Mouse (Mus musculus): ENCODE measurements around the gene Nt5c. TPM values are rescaled to one million over a fixed set of nuclear protein-coding genes. Genes with fewer than 3 reads are reported as not detected.
"Not testable (repeated sequence)": the region's sequence is repeated elsewhere in the genome, so short reads cannot be mapped to it uniquely, and the experiment has no call there.

Nt5c gene
- total RNA-seq, 2 experiments from 2014 or later: 64.1 to 105 TPM

DNA sequence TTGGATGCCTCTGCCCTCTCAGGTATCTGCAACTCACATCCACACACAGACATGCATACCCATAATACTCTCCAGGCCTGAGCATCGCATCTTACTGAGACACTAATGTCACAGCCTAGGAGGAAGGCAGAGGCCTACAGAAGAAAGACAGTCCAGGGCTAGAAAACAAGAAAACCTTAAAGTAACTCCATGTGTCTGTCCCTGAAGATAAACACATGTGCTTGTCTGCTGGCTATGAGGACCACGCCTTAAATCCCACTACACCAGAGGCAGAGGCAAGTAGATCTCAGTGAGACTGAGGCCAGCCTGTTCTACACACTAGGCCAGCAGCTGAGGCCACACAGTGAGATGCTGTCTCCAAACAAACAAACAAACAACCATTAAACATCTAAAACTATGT is 19.5 kb upstream of the Nt5c start:
- ATAC-seq (replicated peaks; ENCODE audit: poor library complexity): peak; percentile 36

DNA sequence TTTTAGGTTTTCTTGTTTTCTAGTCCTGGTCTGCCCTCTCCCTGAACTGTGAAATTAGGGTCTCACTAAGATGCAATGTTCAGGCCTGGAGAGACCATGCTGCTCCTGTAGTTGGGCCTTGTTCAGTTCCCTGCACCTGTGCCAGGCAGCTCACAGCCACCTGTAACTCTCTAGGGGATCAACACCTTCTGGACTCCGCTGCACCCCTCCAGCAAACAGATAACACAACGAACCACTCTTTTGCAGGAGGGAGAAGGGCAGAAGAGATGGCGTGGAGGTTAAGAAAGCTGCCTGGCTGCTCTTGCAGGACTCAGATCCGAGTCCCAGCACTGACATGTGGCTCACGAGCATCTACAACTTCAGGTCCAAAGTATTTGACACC is 18.8 kb upstream of the Nt5c start:
- no peak for ATAC-seq (replicated peaks; ENCODE audit: poor library complexity)

DNA sequence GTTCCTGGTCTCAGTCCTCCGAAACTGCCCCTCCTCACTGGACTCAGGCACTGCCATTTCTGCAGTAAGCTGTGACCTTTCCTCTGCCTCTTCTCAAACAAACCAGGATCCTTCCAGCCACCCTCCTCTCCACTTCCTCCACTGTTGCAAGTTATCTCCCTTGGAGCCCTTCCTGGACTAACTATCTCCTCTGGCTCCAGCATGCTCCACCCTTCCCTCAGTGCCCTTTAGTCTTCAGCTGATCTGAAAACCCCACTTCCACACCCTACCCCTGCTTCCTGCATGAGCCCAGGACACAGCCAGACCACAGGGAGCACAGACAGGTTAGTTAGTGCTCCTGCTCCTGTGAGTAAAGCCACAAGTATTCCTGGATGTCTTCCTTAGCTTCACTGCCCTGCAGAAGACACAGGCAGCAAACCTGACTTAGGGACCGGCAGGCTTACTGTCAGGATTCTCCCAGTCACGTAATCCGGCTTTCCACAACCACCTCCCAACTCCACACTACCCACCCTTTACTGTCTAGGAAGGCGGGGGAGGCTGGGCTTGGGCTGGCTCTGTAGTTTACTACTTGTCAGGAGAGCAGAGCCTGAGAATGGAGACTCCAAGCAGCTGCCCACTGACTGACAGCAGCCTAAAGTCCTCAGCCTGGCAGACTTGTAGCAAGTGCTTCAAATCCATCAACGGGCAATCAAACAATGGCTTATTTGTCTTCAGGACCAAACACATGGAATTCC is 18.3 kb upstream of the Nt5c start:
- ATAC-seq (replicated peaks; ENCODE audit: poor library complexity): no peak

DNA sequence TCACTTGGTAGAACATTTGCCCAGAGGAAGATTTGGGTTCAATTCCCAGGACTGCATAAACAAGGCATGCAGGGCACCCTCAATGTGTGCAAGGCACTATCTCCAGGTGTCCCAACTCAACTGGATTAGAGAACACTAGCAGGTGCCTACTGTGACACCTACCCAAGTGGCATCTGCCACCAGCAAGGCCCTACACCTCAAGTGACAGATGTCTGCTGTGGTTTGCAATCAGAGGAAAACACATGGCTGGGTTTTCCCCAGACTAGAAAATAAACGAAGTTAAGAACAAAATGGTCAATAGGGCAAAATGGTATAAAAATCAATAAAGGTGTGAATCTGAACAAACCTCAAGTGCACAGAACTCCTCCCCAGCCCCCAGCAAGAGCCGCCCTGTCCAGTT is 16.4 kb upstream of the Nt5c start:
- ATAC-seq (replicated peaks; ENCODE audit: poor library complexity): peak; percentile 35

DNA sequence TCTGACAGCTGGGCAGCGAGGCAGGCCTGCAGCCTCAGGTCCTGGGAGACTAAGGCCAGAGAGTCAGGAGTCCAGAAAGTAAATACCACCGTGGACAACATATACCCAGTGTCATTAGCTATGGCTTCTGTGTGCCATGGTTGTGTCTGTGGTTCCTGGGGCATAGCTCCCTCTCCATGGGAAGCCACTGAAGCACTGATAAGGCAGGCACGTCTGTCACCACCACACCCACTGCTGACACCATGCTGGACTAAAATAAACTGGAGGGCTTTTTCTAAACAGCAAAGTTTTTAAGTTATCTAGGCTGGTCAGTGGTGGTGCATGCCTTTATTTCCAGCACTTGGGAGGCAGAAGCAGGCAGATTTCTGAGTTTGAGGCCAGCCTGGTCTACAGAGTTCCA is 14.9 kb upstream of the Nt5c start:
- ATAC-seq (replicated peaks; ENCODE audit: poor library complexity): peak; percentile 72

DNA sequence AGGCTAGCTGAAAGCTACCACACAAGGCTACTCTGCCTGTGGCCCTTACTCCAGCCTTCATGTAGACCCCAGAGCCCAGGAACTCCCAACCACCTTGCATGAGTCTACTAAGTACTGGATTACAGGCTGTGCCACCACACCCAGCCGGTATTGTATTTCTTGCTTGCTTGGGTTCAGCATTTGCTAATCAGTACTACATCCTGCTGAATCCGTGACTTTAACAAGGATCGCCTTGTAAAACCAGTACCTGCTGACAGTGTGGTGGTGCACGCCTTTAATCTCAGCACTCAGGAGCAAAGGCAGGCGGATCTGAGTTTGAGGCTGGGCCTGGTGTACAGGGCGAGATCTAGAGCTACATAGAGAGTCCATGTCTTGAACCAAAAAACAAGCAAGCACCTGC is 11.0 kb upstream of the Nt5c start:
- ATAC-seq (replicated peaks; ENCODE audit: poor library complexity): no peak

DNA sequence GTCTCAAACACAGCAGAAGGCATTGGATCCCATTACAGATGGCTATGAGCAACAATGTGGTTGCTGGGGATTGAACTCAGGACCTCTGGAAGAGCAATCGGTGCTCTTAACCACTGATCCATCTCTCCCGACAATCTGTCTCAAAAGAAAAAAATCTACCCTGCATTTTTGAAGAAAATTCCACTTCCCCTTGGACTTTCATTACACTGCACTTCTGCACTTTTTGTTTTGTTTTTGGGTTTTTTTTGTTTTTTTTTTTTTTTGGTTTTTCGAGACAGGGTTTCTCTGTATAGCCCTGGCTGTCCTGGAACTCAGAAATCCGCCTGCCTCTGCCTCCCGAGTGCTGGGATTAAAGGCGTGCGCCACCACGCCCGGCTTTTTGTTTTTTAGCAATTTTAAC is 4.9 kb upstream of the Nt5c start:
- not testable (repeated sequence) for ATAC-seq (replicated peaks; ENCODE audit: poor library complexity)

DNA sequence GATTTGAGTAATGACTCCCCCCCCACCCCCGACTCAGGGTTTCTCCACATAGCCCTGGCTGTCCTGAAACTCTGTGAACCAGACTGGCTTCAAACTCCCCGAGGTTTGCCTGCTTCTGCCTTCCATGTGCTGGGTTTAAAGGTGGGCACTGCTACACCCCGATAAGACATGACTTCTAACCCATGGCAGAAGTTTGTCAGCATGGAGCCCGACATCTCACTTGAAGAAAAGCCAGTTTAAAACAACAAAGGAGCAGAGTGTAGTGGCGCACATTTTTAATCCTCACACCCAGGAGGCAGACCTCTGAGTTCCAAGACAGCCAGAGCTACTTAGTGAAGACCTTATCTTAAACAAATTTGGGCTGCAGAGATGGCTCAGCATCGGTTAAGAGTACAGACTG is 725 bp upstream of the Nt5c start:
- peak; percentile 28; the same call in 1 of the 2 replicates for ATAC-seq (replicated peaks; ENCODE audit: poor library complexity)

DNA sequence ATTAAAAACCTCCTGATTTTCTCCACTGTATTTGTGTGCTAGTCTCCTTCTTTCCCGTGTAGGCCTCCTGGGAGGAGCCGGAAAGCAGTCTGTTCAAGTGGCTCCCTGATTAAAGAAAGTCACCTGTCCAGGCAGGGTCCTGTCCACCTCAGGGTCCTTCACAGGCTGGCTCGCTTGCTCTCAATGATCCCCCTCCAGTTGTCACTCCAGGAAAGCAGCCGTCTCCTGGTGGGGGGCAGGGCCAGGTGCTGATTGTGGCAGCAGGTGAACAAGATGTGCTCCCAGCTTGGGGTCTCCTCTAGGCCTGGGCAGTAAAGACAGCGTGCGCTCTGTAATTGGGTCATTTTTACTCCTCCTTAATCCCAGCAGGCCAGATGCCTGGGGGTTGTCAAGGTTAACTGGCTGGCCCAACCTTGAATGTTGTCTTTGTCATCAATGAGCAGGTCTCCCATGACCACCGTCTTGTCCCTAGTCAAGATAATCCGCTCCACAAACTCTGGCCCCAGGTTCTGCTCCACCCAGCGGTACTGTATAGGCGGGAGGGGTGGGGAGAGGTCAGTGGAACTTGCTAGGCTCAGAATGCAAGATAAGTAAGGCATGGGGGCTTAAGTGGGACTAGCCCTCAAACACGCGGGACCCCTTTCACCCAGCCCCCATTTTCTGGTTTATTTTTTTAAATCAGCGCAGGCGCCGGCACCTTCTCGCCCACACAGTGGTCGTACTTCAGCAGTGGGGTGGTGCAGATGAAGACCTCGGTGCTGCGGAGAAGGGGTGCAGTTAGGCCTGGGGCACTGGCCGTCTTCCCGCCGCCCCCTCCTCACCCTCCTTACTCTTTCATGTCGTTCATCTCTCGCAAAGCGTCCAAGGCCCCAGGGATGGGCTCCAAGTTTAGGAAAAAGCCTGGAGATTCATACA is 964 bp downstream of the Nt5c start:
- ATAC-seq (replicated peaks; ENCODE audit: poor library complexity): 0 out of 2 replicates have a peak, but pooled peaks have one; percentile 3

DNA sequence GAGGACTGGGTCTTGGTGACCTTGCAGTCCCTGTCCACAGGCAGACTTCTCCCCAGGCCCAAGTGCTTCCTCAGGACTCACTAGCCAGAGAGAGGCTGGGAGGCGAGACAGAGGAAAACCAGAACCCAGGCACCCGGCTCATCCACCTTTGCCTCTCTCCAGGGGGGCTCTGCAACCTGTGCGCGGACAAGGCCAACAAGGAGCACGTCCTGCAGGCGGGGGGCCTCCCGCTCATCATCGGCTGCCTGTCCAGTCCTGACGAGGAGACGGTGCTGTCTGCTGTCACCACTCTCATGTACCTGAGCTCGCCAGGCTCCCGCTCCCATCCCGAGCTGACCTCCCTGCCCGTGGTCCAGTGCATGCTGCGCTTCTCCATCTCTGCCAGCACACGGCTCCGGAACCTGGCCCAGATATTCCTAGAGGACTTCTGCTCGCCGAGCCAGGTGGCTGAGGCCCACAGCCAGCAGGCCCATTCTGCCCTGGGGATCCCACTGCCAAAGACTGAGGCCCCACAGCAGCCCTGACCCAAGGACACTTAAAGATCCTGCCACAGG is 3.0 kb downstream of the Nt5c start:
- ATAC-seq (replicated peaks; ENCODE audit: poor library complexity): no peak

DNA sequence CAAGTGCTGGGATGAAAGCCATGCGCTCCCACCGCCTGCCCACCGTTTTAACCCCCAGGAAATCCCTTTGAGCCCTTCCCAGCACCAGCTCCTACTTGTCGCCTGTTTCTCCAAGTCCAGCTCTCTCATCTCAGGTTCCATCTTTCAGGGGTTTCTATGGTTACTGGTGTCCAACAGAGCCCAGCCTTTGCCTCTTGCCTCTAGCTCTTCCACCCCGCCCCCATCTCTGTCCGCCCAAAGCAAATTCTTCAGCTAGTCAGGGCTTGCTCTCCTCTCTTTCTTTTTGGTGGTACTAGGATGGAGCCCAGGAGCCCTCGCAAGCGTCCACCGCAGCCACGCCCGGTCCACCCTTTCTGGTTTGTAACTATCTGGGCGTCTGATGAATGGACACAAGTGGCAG is 6.5 kb downstream of the Nt5c start:
- ATAC-seq (replicated peaks; ENCODE audit: poor library complexity): no peak

DNA sequence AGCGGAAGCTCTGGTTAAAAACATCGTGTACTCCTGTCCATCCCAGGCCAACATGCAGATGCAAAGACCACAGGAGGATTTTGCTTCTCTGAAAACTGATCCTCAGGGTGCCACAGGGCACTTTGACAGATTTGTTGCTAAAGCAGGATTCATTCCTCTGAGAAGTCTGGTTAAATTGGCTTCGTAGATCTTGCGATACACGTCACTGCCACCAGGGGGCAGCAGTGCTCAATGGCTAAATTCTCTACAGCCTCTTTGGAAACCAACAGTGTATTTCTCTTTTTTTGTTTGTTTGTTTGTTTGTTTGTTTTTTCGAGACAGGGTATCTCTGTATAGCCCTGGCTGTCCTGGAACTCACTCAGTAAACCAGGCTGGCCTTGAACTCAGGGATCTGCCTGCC is 7.9 kb downstream of the Nt5c start:
- peak; percentile 89 for ATAC-seq (replicated peaks; ENCODE audit: poor library complexity)

DNA sequence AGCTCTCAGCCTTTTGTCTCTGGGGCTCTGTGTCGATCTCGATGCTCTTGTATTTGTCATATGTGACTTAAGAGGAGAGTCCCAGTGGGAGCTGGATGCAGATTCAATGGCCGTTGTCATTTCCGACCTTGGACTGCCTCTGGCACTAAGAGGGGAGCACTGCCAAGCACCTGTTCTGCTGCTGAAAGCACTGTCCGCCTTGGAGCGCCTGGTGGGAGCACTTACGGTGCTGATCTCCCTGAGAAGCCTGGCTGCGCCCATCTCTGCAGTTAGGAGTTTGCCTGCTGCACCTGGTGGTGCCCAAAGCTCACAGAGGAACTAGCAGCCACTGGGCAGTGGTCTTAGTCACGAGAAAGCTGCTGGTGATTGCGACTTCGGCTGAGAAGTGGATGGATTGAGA is 8.4 kb downstream of the Nt5c start:
- no peak for ATAC-seq (replicated peaks; ENCODE audit: poor library complexity)

DNA sequence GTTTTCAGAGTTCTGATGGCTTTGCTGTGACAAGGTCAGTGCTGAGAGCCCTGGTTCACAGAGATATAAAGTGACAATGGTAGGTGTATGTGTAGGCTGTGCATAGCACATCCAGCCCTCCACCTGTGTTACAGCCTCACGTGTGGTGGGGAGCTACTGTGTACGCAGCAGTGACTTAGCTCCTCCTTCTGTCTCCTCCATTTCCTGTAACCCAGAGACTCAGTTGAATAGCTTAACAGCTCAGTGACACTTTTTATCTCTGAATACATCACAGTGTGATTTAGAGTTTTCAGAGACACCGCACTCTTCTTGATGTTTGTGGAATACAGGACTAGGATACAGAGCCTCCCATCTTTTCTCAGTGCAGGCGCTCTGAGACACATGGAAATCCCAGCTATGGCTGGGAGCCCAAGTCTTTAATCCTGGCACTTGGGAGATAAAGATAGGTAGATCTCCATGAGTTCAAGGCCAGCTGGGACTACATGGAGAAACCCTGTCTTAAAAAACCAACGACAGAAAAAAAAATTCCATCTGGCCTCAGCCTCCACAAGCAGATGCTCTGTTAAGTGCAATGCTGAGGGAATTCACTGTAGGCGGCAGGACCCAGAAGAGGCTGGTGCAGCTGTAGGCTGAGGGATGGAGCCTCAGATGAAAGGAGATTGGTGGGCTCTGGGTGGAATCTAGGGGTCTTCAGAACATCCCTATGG is 10.0 kb downstream of the Nt5c start:
- no peak for ATAC-seq (replicated peaks; ENCODE audit: poor library complexity)

DNA sequence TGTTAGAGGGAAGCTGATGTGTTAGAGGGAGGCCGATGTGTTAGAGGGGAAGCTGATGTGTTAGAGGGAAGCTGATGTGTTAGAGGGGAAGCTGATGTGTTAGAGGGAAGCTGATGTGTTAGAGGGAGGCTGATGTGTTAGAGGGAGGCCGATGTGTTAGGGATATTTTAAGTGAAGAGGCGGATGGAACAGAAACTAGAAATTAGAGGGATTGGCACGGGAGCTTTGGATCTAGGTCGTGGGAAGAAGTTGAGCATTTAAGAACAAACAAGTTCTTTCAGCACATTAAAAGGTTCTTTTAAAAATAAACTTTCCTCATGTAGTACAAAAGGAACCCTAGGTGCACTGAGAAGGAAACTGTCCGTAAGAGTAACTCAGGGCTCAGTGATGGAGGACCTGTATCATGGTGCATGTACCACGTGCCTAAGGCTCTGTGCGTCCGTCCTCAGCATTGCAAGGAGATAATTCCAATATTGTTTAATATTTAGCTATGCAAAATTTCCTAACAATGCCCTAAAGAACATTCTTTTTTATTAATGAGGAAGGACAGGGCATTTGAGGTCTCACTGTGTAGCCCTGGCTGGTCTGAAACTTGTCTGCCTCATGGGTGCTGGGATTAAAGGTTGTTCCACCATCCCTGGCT is 13.2 kb downstream of the Nt5c start:
- no peak for ATAC-seq (replicated peaks; ENCODE audit: poor library complexity)

DNA sequence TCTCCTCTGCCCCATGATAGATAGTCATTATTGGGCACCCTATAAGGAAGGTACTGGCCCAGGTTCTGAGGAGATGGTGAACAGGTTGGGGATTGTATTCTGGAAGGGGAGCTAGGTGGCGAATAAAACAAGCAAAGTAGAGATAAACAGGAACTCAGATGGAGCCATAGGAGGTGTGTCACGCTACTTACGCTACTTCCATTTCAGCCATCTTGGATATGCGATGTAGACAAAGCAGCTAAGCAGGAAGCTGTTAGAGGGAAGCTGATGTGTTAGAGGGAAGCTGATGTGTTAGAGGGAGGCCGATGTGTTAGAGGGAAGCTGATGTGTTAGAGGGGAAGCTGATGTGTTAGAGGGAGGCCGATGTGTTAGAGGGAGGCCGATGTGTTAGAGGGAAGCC is 14.3 kb downstream of the Nt5c start:
- peak; percentile 23; the same call in 1 of the 2 replicates for ATAC-seq (replicated peaks; ENCODE audit: poor library complexity)

DNA sequence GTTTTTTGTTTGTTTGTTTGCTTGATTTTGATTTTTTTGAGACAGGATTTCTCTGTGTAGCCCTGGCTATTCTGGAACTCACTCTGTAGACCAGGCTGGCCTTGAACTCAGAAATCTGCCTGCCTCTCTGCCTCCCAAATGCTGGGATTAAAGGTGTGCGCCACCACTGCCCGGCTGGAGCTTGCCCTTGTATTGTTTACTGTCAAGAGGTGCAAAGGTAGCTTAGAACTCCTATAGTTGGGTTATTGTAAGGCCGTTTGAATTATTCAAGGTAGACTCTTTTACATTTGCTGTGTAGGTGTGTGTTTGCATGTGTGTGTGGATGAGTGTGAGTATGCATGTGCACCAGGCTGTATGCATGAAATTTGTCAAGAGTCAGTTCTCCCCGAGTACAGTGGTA is 15.0 kb downstream of the Nt5c start:
- ATAC-seq (replicated peaks; ENCODE audit: poor library complexity): not testable (repeated sequence)

DNA sequence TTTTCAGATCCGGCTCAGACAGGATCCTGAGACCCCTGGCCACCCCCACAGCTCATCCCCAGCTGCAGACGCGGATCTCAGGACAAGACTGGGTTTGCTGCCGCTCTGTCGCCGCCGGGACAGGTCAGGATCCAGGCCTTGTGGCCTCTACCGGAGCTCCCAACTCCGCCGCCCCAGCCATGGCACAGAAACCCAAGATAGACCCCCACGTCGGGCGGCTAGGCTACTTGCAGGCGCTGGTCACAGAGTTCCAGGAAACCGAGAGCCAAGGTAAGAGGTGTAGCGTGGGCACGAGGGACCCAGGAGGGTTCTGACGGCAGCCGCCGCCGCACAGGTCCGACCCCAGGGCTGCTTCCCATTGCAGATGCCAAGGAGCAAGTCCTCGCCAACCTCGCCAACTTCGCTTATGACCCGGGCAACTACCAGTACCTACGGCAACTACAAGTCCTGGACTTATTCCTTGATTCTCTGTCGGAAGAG is 15.9 kb downstream of the Nt5c start:
- peak; percentile 15 for ATAC-seq (replicated peaks; ENCODE audit: poor library complexity)

DNA sequence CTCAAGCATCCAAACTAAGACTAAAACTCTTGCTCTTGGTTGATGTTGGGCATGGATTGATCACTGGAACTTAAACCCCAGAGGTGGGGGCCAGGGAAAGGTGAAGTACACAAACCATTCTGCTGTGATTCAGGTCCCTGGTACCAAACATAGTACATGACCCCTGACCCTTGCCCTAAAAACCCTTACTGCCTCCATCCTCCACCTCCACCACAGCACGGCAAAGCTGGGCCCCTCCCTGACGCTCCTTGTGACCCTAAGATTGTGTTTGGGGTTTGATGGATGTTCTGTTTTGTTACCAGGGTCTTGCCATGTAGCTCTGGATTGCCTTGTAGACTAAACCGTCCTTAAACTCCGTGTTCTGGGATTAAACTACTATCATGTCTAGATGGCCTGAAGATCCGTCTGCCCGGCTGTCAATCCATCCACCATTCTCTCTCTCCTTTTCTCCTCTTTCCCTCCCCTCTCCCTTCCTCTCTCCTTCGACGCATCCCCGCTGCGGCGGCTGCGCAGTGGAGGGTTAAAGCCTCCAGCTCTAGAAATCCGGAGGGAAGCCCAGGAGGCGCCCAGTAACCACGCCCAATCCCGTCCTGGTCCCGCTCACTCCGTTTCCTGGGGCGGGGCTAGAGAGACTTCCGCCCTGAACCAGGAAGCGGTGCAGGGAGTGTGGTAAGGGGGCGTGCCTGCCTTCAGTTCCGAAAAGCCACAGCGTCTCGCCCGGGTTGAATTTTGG is 16.5 kb downstream of the Nt5c start, which contains the start of gene Armc7:
TSS of gene Armc7 (plus strand) at position 643 of the 733 bp plus-strand sequence.
- ATAC-seq (replicated peaks; ENCODE audit: poor library complexity): peak; percentile 91

Measured in megakaryocyte progenitor cell, adult 5-6 weeks (primary cell).